Mouse (Mus musculus): ENCODE measurements around the gene Flrt2. TPM values are rescaled to one million over a fixed set of nuclear protein-coding genes. Genes with fewer than 3 reads are reported as not detected.
"Not testable (repeated sequence)": the region's sequence is repeated elsewhere in the genome, so short reads cannot be mapped to it uniquely, and the experiment has no call there.

Gene Flrt2
- 2.2 and 2.8 TPM in 2 replicates for polyA plus RNA-seq (2012; rRNA removed)

DNA sequence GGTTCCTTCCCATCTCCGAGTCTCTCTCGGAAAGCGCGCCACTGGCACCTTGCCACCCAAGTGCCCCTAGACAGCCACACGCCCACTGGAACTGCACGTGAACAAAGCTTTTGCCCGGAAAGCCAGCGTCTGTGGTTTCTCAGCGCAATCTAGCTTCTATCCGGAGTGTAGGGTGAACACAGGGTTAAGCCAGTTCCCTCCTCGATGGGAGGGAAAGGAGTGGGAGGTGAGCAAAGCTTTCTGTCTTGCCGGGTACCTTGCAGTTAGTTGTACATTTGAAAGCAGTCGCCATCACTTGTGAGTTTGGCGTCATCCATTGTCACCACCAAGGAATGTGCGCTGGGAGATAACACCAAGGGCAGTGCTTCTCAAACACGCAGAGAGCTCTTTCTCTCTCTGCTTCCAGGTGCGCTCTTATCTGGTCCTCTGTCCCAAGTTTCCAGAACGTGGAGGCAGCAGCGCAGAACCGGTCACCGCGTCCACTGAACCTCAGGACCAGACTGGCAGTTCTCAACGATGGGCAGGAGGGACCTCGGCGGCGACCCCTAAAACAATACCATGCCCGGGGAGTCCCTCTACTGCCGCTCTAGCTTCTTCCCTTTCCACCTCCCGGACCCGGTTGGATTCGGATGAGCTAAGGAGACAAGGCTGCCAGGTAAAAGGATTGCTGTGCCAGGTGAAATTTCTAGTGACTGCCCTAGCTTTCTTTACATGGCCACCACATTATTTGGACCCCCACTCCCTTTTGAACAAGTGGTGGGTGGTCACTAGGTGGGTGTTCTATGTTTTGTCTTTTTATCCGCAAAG is at the start of gene Flrt2:
TSS of gene Flrt2 (plus strand) at position 266 of the 807 bp plus-strand sequence.
- Histone ChIP-seq H3K27me3 (ENCODE audit: control insufficient read depth, insufficient read depth, low read length) (no peaks in the 10 kb centered on the region), H3K36me3 (ENCODE audit: control insufficient read depth, insufficient read depth, low read length) (no peaks in the 10 kb centered on the region)

DNA sequence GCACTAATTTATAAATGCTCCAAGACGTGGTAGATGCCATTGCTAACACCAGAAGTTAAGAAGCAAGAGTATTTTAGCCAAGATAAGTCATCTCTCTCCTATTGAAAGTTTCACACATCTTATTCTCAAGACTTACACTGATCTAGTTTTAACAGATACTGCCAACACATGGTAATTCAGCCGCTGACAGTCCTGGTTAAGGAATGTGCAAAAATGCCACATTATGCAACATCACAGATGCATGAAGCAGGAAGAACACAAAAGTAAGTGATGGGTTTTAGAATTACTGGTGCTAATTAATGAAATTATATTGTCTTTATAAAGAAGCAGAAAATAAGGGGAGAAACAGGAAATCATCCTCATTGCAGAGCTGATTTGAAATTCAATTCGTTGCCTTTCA is 49.8 kb upstream of the Flrt2 start:
- Histone ChIP-seq H3K27me3 (ENCODE audit: control insufficient read depth, insufficient read depth, low read length) (no peaks in the 10 kb centered on the region), H3K4me1 (ENCODE audit: control insufficient read depth, insufficient read depth, low read length) (no peaks in the 10 kb centered on the region), H3K27ac (ENCODE audit: control insufficient read depth, insufficient read depth, low read depth, low read length) (no peak overlapping the region), H3K36me3 (ENCODE audit: control insufficient read depth, insufficient read depth, low read length) (no peaks in the 10 kb centered on the region), H3K4me3 (ENCODE audit: control insufficient read depth, low read depth, low read length) (no peak overlapping the region)
- TF ChIP-seq POLR2A (IDR thresholded peaks at IDR 0.05; ENCODE audit: control insufficient read depth, low read depth, low read length): no peak
- no peak for TF ChIP-seq CTCF (IDR thresholded peaks at IDR 0.05; ENCODE audit: control insufficient read depth, insufficient read depth, insufficient replicate concordance, low read depth, low read length)

More for the DNA sequence above, at the start of gene Flrt2:
- Histone ChIP-seq H3K4me3 (ENCODE audit: control insufficient read depth, low read depth, low read length) (peak within 1 kb of the TSS; percentile 22), H3K4me1 (ENCODE audit: control insufficient read depth, insufficient read depth, low read length) (peaks cover 15% of the 10 kb centered on the region), H3K27ac (ENCODE audit: control insufficient read depth, insufficient read depth, low read depth, low read length) (no peak within 1 kb of the TSS)
- TF ChIP-seq POLR2A (IDR thresholded peaks at IDR 0.05; ENCODE audit: control insufficient read depth, low read depth, low read length): no peak
- no peak for TF ChIP-seq CTCF (IDR thresholded peaks at IDR 0.05; ENCODE audit: control insufficient read depth, insufficient read depth, insufficient replicate concordance, low read depth, low read length)

DNA sequence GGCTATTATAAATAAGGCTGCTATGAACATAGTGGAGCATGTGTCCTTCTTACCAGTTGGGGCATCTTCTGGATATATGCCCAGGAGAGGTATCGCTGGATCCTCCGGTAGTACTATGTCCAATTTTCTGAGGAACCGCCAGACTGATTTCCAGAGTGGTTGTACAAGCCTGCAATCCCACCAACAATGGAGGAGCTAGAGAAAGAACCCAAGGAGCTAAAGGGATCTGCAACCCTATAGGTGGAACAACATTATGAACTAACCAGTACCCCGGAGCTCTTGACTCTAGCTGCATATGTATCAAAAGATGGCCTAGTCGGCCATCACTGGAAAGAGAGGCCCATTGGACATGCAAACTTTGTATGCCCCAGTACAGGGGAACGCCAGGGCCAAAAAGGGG is 44.8 kb upstream of the Flrt2 start:
- not testable (repeated sequence) for H3K27me3 ChIP-seq (ENCODE audit: control insufficient read depth, insufficient read depth, low read length); H3K4me3 ChIP-seq (ENCODE audit: control insufficient read depth, low read depth, low read length); H3K4me1 ChIP-seq (ENCODE audit: control insufficient read depth, insufficient read depth, low read length); H3K36me3 ChIP-seq (ENCODE audit: control insufficient read depth, insufficient read depth, low read length); H3K27ac ChIP-seq (ENCODE audit: control insufficient read depth, insufficient read depth, low read depth, low read length)

DNA sequence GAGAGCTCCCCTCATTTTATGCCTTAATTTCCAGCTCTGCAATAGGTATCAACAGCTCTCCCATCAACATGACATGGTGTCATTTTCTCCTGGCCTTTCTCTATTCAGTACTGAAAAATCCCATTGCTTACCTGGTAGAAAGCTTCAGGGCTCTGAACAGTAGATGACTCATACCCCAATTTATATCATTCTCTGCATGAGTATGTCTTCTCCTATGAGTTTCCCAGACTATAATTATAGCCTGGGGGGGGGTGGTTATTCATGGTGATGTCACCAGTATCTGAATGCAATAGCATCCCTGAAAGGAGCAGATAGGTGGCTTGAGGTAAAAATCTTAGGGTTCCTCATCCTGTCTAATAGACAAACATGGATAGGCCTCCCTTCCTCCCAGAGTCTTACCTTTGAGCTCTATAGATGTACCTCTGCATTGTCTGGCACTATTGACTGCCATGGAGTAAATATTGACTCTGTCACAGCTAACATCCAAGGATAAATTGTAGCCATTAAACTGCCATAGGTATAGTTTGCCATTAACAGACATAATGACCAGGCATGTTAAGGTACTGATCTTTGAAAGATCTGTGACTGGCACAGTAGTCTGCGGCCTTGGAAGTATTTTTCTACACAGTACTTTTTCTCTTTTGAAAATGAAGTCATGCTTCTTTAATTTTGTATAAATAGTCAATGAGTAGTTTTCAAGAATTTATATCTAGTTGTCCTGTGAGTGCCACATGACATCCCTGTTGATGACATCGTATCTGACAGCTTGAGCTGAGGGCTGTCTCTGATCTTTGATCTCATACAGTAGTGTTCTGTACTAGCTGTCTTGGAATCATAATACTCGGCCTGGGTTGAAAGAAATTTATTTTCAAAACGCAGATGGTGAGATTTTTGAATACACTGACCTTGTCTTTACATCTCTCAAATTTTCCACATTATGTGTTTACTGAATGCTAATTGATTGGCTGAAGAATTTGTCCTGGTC is 39.6 kb upstream of the Flrt2 start:
- no peak for TF ChIP-seq CTCF (IDR thresholded peaks at IDR 0.05; ENCODE audit: control insufficient read depth, insufficient read depth, insufficient replicate concordance, low read depth, low read length)
- TF ChIP-seq POLR2A (IDR thresholded peaks at IDR 0.05; ENCODE audit: control insufficient read depth, low read depth, low read length): no peak
- Histone ChIP-seq H3K27me3 (ENCODE audit: control insufficient read depth, insufficient read depth, low read length) (no peaks in the 10 kb centered on the region), H3K27ac (ENCODE audit: control insufficient read depth, insufficient read depth, low read depth, low read length) (no peak overlapping the region), H3K4me1 (ENCODE audit: control insufficient read depth, insufficient read depth, low read length) (no peaks in the 10 kb centered on the region), H3K36me3 (ENCODE audit: control insufficient read depth, insufficient read depth, low read length) (no peaks in the 10 kb centered on the region), H3K4me3 (ENCODE audit: control insufficient read depth, low read depth, low read length) (no peak overlapping the region)

DNA sequence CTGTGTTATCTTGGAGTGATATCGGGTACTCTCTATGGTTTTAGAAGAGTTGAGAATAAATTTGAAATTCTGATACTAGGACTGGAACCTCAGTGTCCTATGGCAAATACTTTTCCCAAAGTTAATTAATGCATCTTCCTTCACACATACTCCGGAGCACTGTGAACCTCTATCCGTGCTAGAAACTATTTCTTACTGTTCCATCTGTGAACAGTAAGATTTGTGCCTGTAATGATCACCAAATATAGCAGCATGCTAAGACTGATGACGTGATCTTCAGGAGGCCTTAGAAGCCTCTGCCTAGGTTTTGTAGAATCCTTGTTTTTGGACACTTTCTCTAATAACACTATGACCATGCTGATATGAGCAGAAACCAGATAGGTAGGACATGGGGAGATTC is 35.4 kb upstream of the Flrt2 start:
- Histone ChIP-seq H3K27ac (ENCODE audit: control insufficient read depth, insufficient read depth, low read depth, low read length) (no peak overlapping the region), H3K4me3 (ENCODE audit: control insufficient read depth, low read depth, low read length) (no peak overlapping the region), H3K27me3 (ENCODE audit: control insufficient read depth, insufficient read depth, low read length) (no peaks in the 10 kb centered on the region), H3K36me3 (ENCODE audit: control insufficient read depth, insufficient read depth, low read length) (no peaks in the 10 kb centered on the region), H3K4me1 (ENCODE audit: control insufficient read depth, insufficient read depth, low read length) (no peaks in the 10 kb centered on the region)
- TF ChIP-seq POLR2A (IDR thresholded peaks at IDR 0.05; ENCODE audit: control insufficient read depth, low read depth, low read length): no peak

DNA sequence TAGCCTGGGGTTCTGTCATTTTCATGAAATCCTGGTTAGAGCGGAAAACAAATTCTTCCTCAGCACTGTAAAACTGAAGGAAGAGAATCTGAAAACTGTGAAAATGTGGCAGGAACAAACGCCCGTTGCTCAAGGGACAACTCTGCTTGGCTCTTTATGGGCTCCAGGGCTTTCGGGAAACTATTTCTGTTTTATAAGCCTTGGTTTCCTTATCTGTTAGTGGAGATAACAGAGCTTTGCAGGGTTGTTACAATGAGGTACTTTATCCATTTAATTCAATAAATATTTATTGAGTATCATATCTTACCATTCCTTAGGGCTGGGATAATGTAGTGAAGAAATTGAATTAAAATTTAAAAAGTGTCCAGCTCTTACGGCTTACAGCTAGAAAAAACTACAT is 24.7 kb upstream of the Flrt2 start:
- H3K4me1 ChIP-seq (ENCODE audit: control insufficient read depth, insufficient read depth, low read length): no peaks in the 10 kb centered on the region
- no peaks in the 10 kb centered on the region for H3K36me3 ChIP-seq (ENCODE audit: control insufficient read depth, insufficient read depth, low read length)
- TF ChIP-seq CTCF (IDR thresholded peaks at IDR 0.05; ENCODE audit: control insufficient read depth, insufficient read depth, insufficient replicate concordance, low read depth, low read length): no peak
- no peak for TF ChIP-seq POLR2A (IDR thresholded peaks at IDR 0.05; ENCODE audit: control insufficient read depth, low read depth, low read length)
- H3K27ac ChIP-seq (ENCODE audit: control insufficient read depth, insufficient read depth, low read depth, low read length): no peak overlapping the region
- no peak overlapping the region for H3K4me3 ChIP-seq (ENCODE audit: control insufficient read depth, low read depth, low read length)
- no peaks in the 10 kb centered on the region for H3K27me3 ChIP-seq (ENCODE audit: control insufficient read depth, insufficient read depth, low read length)

DNA sequence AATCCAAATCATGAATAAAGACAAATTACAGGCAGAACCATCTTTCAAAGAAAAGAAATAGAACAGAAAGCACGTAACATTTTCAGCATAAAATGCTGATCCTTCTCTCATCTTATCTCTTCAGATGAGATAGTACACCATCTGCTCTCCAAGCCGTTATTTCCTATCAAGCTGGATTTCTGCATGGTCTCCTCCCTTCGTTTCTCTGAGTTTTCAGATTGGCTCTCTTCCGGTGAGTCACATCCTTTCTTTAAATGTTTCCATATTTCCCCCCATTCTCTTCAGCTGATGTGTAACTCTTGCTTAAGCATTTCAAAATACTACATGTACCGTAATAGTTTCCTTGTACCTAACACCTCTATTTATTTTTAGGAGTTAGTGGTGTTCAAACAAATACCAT is 16.3 kb upstream of the Flrt2 start:
- Histone ChIP-seq H3K27ac (ENCODE audit: control insufficient read depth, insufficient read depth, low read depth, low read length) (no peak overlapping the region), H3K4me1 (ENCODE audit: control insufficient read depth, insufficient read depth, low read length) (no peaks in the 10 kb centered on the region), H3K27me3 (ENCODE audit: control insufficient read depth, insufficient read depth, low read length) (no peaks in the 10 kb centered on the region), H3K4me3 (ENCODE audit: control insufficient read depth, low read depth, low read length) (no peak overlapping the region), H3K36me3 (ENCODE audit: control insufficient read depth, insufficient read depth, low read length) (no peaks in the 10 kb centered on the region)
- TF ChIP-seq POLR2A (IDR thresholded peaks at IDR 0.05; ENCODE audit: control insufficient read depth, low read depth, low read length): no peak
- no peak for TF ChIP-seq CTCF (IDR thresholded peaks at IDR 0.05; ENCODE audit: control insufficient read depth, insufficient read depth, insufficient replicate concordance, low read depth, low read length)

Measured in testis, adult 2 months (tissue).